Mouse (Mus musculus) E14TG2a.4 (cell line): ENCODE results near the gene Trmt10c.

ENCODE experiments used
- H3K27me3 ChIP-seq: 2 replicates; pipeline ENCODE4 v1.6.1; 2014; ENCODE audit warnings: low read length, control low read depth; ENCODE audit not compliant: insufficient read depth
- H3K36me3 ChIP-seq: 2 replicates; pipeline ENCODE4 v1.6.1; 2014; ENCODE audit warnings: low read length, control low read depth; ENCODE audit not compliant: insufficient read depth
- H3K4me1 ChIP-seq: replicated peaks from 2 replicates; pipeline ENCODE4 v1.6.1; 2014; ENCODE audit warnings: low read depth, low read length, control low read depth
- H3K4me3 ChIP-seq: replicated peaks from 2 replicates; pipeline ENCODE4 v1.5.1; 2014; ENCODE audit warnings: mild to moderate bottlenecking, low read length
- H3K9me3 ChIP-seq: 2 replicates; pipeline ENCODE4 v1.6.1; 2014; ENCODE audit warnings: low read length, control low read depth
- CTCF ChIP-seq: conservative IDR thresholded peaks from 2 replicates; pipeline ENCODE4 v1.5.1; 2014; ENCODE audit warnings: low read length
- NANOG ChIP-seq: IDR thresholded peaks from 2 replicates; pipeline ENCODE4 v1.6.1; 2014; ENCODE audit warnings: borderline replicate concordance, low read length, mixed read lengths
- POU5F1 ChIP-seq: IDR thresholded peaks from 2 replicates; pipeline ENCODE4 v1.6.1; 2014; ENCODE audit warnings: low read length, borderline replicate concordance

Trmt10c gene

DNA sequence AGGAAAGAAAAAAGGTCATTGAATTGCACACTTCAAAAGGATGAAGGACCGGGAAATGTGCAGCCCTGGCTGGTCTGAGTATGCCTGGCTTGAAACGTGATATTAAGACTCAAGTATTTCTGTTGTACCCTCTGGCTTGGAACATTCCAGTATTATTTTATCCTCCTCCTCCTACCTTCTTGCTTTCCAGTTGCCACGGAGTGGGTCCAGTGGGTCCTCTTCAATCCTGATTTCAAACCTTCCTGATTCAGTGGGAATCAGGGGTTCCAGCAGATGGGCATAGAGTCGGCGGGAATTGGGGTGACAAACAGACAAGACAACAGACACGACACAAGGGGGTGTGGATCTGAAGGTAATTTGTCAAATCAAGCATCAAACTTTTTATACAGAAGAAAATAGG, 34.9 kb upstream of the Trmt10c start:
- no peak overlapping the region for H3K4me3 ChIP-seq
- H3K9me3 ChIP-seq = no peaks in the 10 kb centered on the region
- H3K36me3 ChIP-seq = no peaks in the 10 kb centered on the region
- TF ChIP-seq CTCF (no peak), POU5F1 (no peak), NANOG (no peak)
- H3K27me3 ChIP-seq = no peaks in the 10 kb centered on the region
- peaks cover 46% of the 10 kb centered on the region for H3K4me1 ChIP-seq

DNA sequence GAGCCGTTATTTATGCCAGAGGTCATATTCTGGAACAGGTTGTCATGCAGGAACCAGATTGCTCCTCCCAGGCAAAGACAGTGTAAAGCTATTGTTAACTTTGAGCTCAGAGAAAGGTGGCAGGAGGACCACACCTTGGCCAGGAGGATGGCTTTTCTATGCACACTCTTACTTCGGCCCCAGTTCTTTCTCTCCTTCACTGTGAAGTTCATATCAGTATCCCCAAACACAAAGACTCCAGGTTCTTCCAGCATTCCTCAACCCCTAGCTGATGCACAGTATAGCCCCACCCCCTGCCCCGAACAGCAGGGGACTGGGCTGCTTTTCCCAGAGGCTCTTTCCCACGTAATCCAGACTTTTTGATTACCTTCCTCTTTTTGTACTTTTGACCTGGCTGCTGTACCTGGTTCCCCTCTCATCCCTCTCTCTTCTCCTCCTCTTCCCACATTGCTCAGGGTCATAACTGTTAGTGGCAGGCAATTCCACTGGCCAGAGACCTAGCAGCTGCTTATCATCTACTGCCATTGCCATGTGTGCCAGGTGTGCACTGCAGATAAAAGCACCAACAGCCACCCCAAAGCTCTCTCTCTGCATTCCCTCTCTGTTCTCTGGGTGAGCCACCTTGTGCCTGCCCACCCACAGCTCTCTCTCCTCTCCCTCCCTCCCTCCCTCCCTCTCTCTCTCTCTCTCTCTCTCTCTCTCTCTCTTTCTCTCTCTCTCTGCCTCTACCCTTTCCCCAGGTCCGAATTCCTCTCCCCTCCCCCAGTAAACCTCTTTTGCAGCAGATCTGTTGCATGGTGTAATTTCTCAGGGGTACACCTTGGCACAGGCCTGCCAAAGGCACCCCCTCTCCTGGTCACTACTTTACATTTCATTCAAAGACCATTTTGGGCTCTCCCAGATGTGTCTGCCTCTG, 34.0 kb upstream of the Trmt10c start:
- Histone ChIP-seq H3K4me3 (0 out of 2 replicates have a peak overlapping the region, but pooled peaks have one; percentile 8), H3K4me1 (peaks cover 44% of the 10 kb centered on the region), H3K36me3 (no peaks in the 10 kb centered on the region), H3K9me3 (no peaks in the 10 kb centered on the region), H3K27me3 (no peaks in the 10 kb centered on the region)
- no peak for TF ChIP-seq NANOG

- no peaks in the 10 kb centered on the region for H3K36me3 ChIP-seq
- TF ChIP-seq POU5F1 (no peak), CTCF (no peak), NANOG (no peak)
- H3K4me1 ChIP-seq = peaks cover 33% of the 10 kb centered on the region
- H3K4me3 ChIP-seq = no peak overlapping the region
- no peaks in the 10 kb centered on the region for H3K9me3 ChIP-seq
- H3K27me3 ChIP-seq = no peaks in the 10 kb centered on the region
Measured at GRCm38 (mm10) chr16:56068523-56069070, 31.0 kb upstream of the Trmt10c start.

GRCm38 (mm10) chr16:56066113-56066512, 28.5 kb upstream of the Trmt10c start:
- Histone ChIP-seq H3K4me3 (no peak overlapping the region), H3K36me3 (no peaks in the 10 kb centered on the region), H3K27me3 (no peaks in the 10 kb centered on the region), H3K9me3 (no peaks in the 10 kb centered on the region), H3K4me1 (peaks cover 22% of the 10 kb centered on the region)
- TF ChIP-seq NANOG (no peak), POU5F1 (no peak), CTCF (no peak)

GRCm38 (mm10) chr16:56064334-56064990, 26.8 kb upstream of the Trmt10c start:
- TF ChIP-seq POU5F1 (no peak), CTCF (peak; percentile 55)
- Histone ChIP-seq H3K27me3 (no peaks in the 10 kb centered on the region), H3K4me3 (no peak overlapping the region; the same call in 1 of the 2 replicates)

GRCm38 (mm10) chr16:56062981-56063380, 25.4 kb upstream of the Trmt10c start:
- Histone ChIP-seq H3K27me3 (no peaks in the 10 kb centered on the region), H3K4me1 (peaks cover 16% of the 10 kb centered on the region), H3K9me3 (no peaks in the 10 kb centered on the region), H3K4me3 (no peak overlapping the region), H3K36me3 (no peaks in the 10 kb centered on the region)
- TF ChIP-seq NANOG (no peak), POU5F1 (no peak), CTCF (no peak)

More at GRCm38 (mm10) chr16:56064334-56064990, 26.8 kb upstream of the Trmt10c start:
- H3K4me1 ChIP-seq = peaks cover 13% of the 10 kb centered on the region
- H3K9me3 ChIP-seq = no peaks in the 10 kb centered on the region
- H3K36me3 ChIP-seq = no peaks in the 10 kb centered on the region

DNA sequence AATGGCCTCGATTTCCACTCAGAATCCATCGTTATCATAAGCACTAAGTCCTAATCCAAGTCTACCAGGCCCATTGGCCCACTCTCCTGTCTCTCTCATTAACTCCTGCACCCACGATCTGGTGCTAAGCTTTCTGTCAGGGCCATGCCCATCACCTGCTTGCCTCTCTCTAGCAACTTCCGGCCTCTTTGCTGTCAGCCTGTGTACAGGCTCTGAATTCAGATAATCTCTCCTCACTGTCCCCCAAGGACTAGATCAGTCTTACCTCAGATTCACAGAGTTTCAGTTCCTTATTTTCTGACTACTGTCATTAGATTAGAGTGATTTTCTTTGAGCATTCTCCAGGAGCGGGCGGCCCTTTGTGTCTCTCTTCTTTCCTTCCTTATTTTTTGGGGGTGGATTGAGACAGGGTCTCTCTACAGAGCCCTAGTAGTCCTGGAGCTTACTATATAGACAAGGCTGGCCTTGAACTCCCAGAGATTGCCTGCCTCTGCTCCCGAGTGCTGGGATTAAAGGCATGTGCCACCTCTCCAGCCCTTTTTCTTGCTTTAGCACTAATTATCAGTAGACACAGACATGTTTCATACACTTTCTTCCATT, 24.5 kb upstream of the Trmt10c start:
- TF ChIP-seq NANOG = no peak
- no peak for TF ChIP-seq CTCF
- TF ChIP-seq POU5F1 = no peak
- H3K27me3 ChIP-seq = no peaks in the 10 kb centered on the region
- H3K4me1 ChIP-seq = peaks cover 20% of the 10 kb centered on the region
- H3K36me3 ChIP-seq = no peaks in the 10 kb centered on the region
- H3K4me3 ChIP-seq = no peak overlapping the region
- H3K9me3 ChIP-seq = no peaks in the 10 kb centered on the region

DNA sequence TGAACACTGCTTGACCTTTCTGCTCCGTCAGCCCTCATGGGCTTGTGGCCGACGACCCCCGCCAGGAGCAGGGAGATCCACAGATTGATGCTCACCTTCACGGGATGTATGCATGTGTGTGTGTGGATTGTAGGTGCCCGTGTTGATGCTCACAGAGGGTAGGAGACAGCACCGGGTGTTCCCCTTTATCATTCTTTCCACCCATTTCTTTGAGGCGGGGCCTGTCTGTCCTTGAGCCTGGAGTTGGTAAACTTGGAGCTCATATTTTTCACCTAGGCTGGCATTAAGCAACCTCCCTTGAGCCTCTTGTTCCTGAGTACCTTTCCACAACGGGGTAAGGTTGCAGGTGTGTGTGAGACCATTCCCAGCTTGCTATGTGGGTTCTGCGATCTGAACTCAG, 20.5 kb upstream of the Trmt10c start:
- Histone ChIP-seq H3K4me1 (peaks cover 11% of the 10 kb centered on the region), H3K27me3 (no peaks in the 10 kb centered on the region), H3K36me3 (no peaks in the 10 kb centered on the region), H3K9me3 (no peaks in the 10 kb centered on the region), H3K4me3 (peak overlapping the region; percentile 13; the same call in 1 of the 2 replicates)
- TF ChIP-seq POU5F1 (no peak), NANOG (no peak)
